Mouse (Mus musculus) cerebellum, adult 9-11 months (tissue): ENCODE data around the gene Gramd1b.

Experiments
- DNase-seq: peaks from one replicate; pipeline ENCODE4 v3.0.0; 2022

Gene Gramd1b

GRCm38 (mm10) chr9:40420652-40421335 lies 110.4 kb downstream of the Gramd1b start:
- no peak for DNase-seq

DNA sequence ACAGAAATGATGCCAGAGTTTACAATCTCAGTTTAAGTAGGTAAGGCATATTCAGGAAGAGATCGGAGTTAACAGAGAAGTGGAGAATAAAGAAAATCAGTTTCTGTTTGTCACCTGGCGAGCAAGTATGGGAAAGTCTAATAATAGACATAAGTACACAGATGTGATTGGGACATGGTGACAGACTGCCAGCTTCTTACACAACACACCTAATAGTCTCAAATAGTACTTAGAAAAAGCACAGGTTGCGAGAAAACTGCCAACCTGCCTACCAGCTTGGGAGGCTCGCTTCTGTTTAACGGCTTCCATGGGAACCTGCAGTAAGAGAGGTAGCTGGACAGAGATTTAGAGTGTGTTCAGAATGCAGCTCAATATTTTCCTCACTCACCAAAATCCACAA lies 112.4 kb downstream of the Gramd1b start:
- no peak for DNase-seq

GRCm38 (mm10) chr9:40416150-40416549 lies 115.0 kb downstream of the Gramd1b start:
- DNase-seq = no peak

- peak; percentile 82 for DNase-seq
Measured at GRCm38 (mm10) chr9:40414904-40415766, 116.0 kb downstream of the Gramd1b start.

DNA sequence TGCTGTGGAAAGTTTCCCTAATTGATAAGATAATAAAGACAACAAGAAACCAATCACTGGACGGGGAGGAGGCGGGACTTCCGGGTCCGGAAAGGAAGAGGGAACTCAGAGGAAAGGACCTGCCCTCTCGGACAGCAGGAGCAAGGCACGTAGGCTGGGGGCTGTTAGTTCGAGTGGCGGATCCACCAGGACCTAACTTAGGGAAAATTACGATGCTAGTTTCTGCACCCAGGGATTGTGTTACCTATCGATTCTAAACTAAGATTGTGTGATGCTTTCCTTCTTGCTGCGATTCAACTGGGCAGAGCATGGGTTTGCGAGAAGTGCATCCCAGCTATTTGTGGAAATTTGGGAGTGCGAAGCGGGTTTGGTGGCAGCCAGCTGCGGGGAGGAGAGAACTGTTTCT lies 116.7 kb downstream of the Gramd1b start:
- peak; percentile 79 for DNase-seq

DNA sequence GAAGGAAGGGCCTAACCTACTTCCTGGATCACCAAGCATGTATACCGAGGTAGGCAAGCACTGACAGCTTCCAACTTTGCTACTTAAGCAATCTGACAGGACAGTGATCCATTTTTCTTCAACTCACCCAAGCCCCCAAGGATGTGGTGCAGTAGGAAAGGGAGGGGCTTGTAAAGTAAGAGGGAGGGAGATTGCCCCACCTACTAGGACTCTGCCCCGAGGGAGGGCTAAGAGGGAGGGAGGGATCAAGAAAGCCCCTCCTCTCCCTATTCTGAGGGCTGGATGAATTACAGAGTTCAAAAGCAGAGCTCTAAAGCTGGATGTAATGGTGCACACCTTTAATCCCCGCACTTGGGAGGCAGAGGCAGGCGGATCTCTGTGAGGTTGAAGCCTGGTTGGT lies 117.6 kb downstream of the Gramd1b start:
- no peak for DNase-seq

GRCm38 (mm10) chr9:40412931-40413330 lies 118.3 kb downstream of the Gramd1b start:
- no peak for DNase-seq

- no peak for DNase-seq
Measured at GRCm38 (mm10) chr9:40412246-40412645, 118.9 kb downstream of the Gramd1b start.

- no peak for DNase-seq
Measured at GRCm38 (mm10) chr9:40410895-40411294, 120.3 kb downstream of the Gramd1b start.

DNA sequence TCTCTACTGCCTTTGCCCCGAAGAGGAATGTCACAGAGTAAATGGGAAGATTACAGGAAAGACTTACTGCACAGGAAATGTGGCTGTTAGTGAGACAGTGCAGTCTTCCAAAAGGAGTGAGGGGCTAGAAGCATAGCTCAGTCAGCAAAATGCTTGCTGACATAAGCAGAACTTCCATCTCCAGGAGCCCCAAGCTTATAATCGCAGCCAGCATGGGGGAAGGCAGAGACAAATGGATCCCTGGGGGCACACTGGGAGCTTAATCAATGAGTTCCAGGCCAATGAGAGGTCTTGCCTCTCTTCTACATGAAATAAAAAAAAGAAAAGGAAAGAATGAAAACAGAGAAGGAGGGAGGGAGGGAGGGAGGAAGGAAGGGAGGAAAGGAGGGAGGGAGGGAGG lies 122.1 kb downstream of the Gramd1b start:
- no peak for DNase-seq

DNA sequence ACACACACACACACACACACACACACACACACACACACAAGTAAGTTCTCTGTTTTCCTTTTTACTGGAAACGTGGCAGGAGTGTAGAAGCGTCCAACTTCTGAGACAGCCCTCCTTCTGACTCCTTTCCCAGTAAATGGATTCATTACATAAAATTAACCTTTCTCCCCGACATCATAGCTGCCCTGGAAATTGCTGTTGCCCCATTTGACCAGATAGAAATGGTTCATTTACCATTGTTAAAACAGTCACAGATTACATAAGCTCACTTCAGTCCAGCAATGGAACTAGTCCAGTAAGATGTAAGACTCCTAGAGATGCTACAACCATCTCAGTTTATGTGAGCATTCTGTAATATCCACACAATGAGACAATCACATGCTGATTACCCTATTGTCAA lies 122.8 kb downstream of the Gramd1b start:
- no peak for DNase-seq

DNA sequence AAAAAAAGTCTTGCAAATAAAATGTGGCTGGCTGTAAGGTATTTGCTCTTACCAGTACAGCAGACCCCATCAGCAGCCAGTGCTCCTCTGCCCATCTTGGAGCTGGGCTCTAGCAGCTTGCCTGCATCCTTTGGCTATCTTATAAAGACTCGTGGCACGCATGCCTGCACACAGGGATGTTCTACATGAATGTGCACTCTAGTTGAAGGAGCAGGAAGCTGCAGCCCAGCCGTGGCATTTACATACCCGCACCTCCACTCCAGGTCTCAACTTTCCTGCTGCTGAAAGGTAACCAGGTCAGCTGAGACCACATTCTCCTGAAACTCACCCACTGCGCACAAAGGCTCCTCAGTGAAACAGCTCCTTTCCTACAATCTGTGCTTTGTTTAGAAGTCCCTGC lies 123.3 kb downstream of the Gramd1b start:
- no peak for DNase-seq

DNA sequence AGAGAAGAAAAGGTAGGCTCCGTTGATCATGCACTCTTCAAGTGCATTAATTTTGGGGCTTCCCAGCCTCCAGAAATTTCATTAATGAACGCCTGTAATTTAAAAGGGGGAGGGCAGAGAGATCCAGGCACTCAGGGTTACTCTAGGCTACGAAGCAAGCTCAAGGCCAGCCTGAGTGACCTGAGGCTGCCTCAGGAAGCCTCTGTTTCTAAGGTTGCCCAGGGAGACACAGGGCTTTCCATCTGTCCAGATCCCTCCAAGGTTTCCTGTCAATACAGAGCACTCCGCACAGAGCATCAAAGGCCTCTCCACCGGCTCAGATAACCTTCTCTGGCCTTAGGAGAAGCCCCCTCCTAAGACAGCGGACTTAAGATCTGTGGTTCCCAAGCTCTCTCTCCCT lies 125.4 kb downstream of the Gramd1b start:
- no peak for DNase-seq

DNA sequence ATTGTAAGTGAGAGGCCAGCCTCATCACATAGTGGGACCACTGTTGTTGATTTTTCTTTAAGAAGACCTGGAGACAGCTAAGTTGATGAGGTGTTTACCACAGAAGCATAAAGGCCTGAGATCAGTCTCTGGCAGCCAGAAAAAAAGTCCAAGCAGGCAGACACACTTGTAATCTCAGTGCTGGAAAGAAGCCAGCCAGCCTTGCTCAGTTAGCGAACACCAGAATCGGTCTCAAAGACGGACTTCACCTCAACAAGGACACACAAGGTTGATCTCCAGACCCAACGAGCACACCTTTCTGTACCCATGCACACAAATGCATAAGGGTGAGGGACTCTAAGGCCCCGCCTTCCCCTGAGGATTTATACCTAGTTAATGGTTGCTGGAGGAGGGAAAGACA lies 125.9 kb downstream of the Gramd1b start:
- DNase-seq = no peak

DNA sequence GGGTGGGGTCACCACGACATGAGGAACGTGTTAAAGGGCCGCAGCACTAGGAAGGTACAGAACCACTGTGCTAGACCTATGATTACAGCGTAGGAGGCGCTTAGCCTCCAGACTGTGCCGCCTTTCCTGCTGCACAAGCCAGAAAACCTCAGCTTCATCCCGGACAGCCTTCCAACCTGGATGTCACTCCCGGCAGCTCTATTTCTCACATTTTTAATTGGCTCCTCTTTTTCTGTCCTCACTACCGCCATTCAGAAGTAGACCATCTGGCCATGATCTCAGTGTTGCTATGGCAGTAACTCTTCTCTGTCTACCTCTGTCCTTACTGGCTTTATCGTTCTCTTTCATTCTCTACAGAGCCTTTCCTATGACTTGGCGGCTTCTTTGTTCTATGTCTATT lies 126.5 kb downstream of the Gramd1b start:
- DNase-seq = peak; percentile 71

GRCm38 (mm10) chr9:40403750-40404149 lies 127.4 kb downstream of the Gramd1b start:
- DNase-seq = no peak

- no peak for DNase-seq
Measured at GRCm38 (mm10) chr9:40401818-40402217, 129.4 kb downstream of the Gramd1b start.

DNA sequence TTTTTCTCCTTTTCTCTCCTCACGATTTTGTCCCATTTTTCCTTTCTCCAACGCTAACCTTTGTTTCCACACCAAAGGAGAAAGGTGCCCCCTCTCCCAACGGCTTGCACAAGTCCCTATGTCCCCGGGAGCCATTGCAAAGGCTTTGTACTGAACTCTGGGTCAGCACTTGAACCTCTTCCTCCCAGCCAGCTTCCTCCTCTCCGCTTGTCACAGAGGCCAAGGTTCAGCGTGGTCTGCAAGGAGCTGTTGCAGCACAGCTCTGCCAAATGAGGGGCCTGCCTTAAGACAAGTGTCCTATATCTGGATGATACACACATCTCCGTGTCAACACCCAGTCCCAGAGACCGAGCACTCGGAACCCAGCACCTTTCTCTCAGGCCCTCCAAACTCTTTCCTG lies 130.3 kb downstream of the Gramd1b start:
- peak; percentile 7 for DNase-seq

DNA sequence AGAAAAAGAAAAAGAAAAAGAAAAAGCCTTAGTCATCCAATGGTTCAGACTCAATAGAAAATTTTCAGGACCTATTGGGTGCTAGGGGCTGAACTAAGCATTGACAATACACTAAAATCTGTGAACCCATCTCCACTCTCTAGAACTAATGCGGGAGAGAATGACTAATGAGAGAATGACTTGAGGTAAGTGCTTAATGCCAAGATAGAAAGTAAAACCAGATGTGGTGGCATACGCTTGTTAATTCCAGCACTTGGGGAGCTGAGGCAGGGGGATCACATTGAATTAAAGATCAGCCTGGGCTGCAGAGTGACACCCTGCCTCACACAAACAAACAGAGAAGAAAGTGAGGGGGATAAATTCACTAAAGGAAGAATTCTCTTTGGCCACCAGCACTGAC lies 131.0 kb downstream of the Gramd1b start:
- DNase-seq = no peak

- no peak for DNase-seq
Measured at GRCm38 (mm10) chr9:40399359-40399932, 131.7 kb downstream of the Gramd1b start.

GRCm38 (mm10) chr9:40397471-40398245 lies 133.5 kb downstream of the Gramd1b start:
- DNase-seq = no peak

- DNase-seq = no peak
Measured at GRCm38 (mm10) chr9:40397036-40397435, 134.1 kb downstream of the Gramd1b start.

DNA sequence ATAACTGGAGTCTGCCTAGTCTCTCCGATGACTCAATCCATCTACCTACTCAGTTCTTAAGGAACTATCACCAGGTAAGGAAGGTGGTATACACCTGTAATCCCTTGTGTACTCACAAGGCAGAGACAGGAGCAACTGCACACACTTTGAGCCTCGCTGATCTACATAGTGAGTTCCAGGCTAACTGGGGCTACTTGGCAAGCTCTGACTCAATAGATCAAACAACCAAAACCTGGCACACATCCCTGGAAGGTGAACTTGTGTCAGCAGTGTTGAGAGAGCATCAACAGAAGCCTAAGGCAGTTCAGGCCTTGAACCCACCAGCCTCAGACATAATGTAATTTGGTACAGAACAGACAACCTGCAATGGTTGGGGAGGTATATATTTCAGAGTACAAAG lies 135.0 kb downstream of the Gramd1b start:
- no peak for DNase-seq
